Mouse (Mus musculus) heart, postnatal 36 days (tissue): Measurements from ENCODE around the gene Rps12. TPM values are rescaled to one million over a fixed set of nuclear protein-coding genes. Genes with fewer than 3 reads are reported as not detected.
"Not testable (repeated sequence)": the region's sequence is repeated elsewhere in the genome, so short reads cannot be mapped to it uniquely, and the experiment has no call there.

Experiments
- DNase-seq, 2 experiments: peaks; one replicate each; pipeline ENCODE4 v3.0.0; 2021 to 2022
- intact Hi-C: fragments of 180-260 bp; cut with DNase I; formaldehyde crosslinking; loops from one replicate; pipeline ENCODE4 v1.15.1; 2025
- total RNA-seq, 2 experiments: library from RNA; stranded (reverse); gene quantifications; 2 replicates each; pipeline ENCODE4 v1.2.3; 2021

Rps12 gene
- total RNA-seq, 2 experiments from 2014 or later: 199 to 263 TPM

GRCm38 (mm10) chr10:23786040-23786439, 1.0 kb downstream of the Rps12 start:
- intact Hi-C loops: no loop called here
- no peak for DNase-seq

GRCm38 (mm10) chr10:23785599-23785998, 1.5 kb downstream of the Rps12 start:
- intact Hi-C loops: not testable (repeated sequence)

DNA sequence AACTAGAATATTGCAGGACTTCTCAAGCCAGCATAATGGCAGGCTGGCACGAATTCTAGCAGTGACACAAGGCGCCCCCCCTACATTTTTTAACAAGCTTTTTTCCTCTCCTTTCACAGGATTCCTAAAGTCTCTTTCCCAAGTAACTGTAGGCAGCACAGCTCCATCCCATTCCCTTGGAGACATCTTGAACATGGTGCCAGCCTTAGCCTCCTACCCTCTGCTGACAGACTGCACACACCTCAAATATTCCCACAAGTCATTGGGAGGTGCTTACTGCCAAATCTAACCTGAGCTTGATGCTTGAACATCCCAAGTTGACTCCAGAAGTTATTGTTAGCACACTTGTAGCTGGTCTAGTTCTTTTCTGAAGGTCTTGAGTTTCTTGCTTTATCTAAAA, 3.0 kb downstream of the Rps12 start:
- no peak for DNase-seq
- intact Hi-C loops: no loop called here

More at GRCm38 (mm10) chr10:23785599-23785998, 1.5 kb downstream of the Rps12 start:
- not testable (repeated sequence) for DNase-seq

GRCm38 (mm10) chr10:23783493-23783884, 3.6 kb downstream of the Rps12 start:
- no peak for DNase-seq
- intact Hi-C loops: no loop called here

GRCm38 (mm10) chr10:23782855-23783492, 4.1 kb downstream of the Rps12 start:
- intact Hi-C loops: no loop called here
- no peak for DNase-seq

GRCm38 (mm10) chr10:23781760-23782735, 5.0 kb downstream of the Rps12 start:
- intact Hi-C loops: no loop called here
- DNase-seq: no peak

- intact Hi-C loops: no loop called here
- DNase-seq: no peak
These were observed 6.4 kb downstream of the Rps12 start for GRCm38 (mm10) chr10:23780539-23781275.

DNA sequence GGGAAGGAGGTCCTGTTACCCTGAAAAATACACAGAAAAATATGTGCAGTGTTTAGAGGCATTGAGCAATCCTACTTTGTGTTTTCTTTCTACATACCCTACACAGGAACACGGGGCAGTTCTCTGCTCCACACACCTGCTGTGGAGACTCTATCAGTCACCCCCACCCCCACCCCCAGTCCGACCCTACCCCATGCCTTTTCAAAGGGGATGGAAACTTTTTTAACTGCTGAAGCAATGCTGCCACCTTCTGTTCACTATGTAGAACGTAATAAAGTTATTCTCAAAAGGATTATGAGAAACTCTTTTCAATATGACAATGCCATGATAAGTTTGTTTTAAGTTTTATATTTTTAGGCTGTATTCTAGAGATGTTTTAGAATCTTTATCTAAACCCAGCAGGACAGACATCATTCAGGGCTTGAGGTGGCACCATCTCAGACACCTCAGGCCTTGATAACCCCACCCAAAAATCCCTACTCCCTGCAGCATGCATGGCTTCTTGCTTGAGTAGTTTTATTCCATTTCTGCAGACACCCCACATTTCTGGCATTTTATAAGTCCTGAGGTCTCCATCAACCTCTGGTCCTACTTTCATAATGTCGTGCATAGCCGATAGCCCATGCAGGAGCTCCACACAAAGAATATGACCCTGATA, 9.7 kb downstream of the Rps12 start:
- no peak for DNase-seq
- intact Hi-C loops: loop anchor here (2.0 kb wide), 2 partner anchors 661 to 691 kb away; no protein-coding TSS in a partner anchor

DNA sequence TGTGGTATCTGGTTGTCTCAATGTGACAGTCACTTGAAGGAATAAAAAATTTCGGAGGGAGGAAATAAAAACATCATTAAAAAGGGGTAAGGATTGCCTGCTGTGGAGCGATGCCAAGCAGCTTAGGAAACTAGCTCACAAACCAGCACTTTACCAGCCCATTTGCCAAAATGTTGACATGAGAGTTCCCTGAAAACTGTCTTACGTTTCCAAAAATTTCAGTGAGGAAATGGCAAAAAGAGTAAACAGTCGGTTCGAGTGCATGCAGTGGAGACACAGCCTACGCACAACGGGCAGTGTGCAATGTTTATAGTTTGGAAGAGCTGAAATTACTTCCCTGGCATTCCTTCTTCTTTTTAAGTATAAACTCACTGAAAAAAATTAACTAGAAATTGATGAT, 32.9 kb downstream of the Rps12 start:
- intact Hi-C loops: no loop called here
- no peak for DNase-seq

Other genes starting within 250 kb of the Rps12 start
- 1 to 10 TPM; 6.3 to 8.0 TPM for gene Slc18b1, start 9.7 kb upstream of the Rps12 start, total RNA-seq
- gene Vnn3, start 64.2 kb upstream of the Rps12 start, total RNA-seq: under 1 TPM in 1 of 2 experiments, not detected in 1; 0.28 TPM
- under 1 TPM; 0.51 to 0.83 TPM for gene Vnn1, start 107.4 kb upstream of the Rps12 start, total RNA-seq
- gene Taar1, start 133.1 kb upstream of the Rps12 start, total RNA-seq: not detected
- gene Taar2, start 151.3 kb upstream of the Rps12 start, total RNA-seq: not detected
- gene Taar3, start 162.3 kb upstream of the Rps12 start, total RNA-seq: not detected
- not detected for gene Taar4, start 173.2 kb upstream of the Rps12 start, total RNA-seq
- not detected for gene Taar5, start 183.4 kb upstream of the Rps12 start, total RNA-seq
- not detected for gene Taar6, start 198.4 kb upstream of the Rps12 start, total RNA-seq
- not detected for gene Taar7a, start 206.2 kb upstream of the Rps12 start, total RNA-seq
- gene Taar7b, start 212.7 kb upstream of the Rps12 start, total RNA-seq: not detected
- not detected for gene Taar7d, start 239.9 kb upstream of the Rps12 start, total RNA-seq